Mouse (Mus musculus) CD4-positive, CD25-positive, alpha-beta regulatory T cell, adult 2 months (primary cell): ENCODE data around the gene Kcnk4.

Experiments
- DNase-seq: peaks from one replicate; pipeline ENCODE4 v3.0.0-alpha.2; 2012; ENCODE audit warnings: low read depth, low spot score

The Kcnk4 gene

DNA sequence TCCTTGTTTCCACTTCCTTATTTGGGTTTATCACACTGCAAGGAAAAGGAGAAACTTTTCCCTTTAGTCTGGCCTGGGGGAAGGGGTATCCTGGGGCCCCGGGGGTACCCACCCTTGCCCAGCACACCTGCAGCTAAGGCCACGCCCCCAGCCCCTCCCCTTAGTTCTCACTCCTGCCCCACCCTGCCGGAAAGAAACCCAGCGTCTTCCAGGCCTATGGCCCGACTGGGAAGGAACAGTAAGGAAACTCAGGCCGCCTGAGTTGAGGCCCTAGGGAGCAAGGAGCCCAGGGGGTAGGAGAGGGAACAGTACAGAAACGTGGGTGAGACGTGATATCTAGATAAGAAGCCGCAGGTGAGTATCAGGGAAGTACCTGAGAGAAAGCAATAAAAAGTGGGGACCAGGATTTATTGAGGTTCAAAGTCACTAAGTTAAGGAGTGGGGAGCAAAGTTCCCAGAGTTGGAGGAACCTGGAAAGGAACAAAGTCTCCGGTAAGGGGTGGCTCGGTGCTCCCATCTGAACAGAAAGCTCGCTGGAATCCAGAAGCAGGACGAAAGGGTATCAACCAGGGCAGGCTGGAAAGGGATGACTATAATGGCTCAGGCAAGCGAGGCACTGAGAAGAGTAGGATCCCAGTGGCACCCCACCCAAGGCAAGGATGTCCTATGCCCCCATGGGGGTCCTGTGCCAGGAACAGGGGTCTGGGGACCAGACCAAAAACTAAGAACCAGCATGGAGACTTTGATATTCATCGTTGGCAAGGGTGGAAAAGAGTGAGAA lies 34.4 kb upstream of the Kcnk4 start:
- DNase-seq = peak; percentile 47

DNA sequence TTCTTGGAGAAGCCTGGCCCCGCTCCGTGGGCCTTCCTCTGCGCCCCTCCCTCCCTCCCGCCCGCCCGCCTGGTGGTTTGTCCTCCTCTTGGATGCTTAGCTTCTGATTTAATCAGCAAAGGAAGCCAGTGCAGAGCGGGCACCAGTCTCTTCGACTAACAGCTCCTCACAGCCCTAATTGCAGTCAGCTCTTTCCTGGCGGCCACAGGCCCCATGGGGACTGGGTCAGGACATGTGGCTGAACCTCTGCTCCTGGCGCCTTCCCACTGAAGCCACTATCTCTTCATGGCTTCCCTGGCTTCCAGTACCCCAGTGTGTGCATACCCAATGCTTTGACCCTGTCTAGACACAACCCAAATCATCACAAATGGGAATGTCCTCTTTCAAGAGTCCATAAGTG lies 22.1 kb upstream of the Kcnk4 start:
- DNase-seq = no peak

GRCm38 (mm10) chr19:6955424-6955823 lies 21.1 kb upstream of the Kcnk4 start:
- DNase-seq = no peak

DNA sequence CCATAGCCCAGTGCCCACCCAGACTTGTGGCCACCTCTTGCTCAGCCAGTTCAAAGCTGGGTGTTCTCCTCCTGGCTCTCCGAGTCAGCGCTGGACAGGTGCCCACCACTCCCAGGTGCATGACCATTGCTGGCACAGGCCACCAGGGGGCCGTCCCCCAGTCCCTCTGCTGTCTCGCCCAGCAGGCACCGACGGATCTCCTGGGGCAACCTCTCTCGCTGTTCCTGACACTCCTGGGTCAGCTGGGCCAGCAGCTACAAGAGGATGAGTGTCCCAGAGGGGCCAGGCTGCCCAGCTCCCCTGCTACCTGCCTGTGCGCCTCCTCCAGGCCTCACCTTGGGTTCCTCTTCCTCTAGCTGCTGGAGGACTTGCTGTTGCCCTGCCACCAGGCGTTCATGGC lies 19.7 kb upstream of the Kcnk4 start:
- DNase-seq = peak; percentile 54

DNA sequence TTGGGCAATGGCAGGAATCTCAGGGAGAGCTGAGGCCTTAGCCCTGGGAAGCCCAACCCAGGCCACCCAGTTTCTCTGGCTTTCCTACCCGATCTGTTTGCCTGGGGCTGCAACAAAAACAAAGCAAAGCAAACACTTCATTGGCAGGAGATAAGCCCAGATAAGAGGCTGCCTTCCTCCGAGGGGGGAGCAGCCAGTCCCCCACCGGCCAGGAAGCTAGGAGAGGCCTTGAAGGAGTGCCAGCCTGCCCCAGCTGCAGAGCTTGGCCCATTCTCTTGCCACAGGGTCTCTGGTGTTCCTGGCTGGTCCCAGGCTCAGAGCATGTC lies 18.4 kb upstream of the Kcnk4 start:
- peak; percentile 42 for DNase-seq

DNA sequence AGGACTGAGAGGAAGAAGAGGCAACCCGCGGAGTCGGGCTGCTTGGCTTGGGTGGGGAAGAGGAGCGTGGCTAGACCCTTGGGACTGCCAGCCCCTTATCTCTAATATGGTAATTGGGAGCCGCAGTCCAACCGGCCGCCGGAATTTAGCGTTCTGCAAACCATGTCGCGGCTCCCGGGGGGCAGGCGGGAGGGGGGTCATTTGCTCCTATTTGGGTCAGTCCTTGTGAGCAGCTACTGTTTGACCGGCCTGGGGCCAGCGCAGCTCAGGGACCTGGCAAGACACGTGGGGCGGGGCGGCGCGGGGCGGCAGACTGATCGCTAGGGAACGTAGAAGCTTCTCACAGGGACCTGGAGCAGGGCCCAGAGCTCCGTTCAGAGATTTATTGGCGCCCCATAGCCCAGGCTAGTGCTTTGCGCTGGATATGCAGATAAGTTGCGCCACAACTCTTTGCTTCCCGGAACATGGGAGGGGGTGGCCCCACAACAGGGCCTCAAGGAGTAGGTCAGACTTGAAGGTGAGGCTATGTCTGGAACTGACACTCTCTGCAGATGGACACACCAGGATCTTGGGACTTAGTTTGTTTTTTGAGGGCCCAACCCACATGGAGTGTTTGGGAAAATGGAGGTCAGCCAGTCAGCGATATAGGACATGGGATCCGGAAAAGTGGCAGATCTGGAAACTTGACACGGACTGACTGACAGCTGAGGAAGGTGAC lies 17.8 kb upstream of the Kcnk4 start:
- peak; percentile 57 for DNase-seq

DNA sequence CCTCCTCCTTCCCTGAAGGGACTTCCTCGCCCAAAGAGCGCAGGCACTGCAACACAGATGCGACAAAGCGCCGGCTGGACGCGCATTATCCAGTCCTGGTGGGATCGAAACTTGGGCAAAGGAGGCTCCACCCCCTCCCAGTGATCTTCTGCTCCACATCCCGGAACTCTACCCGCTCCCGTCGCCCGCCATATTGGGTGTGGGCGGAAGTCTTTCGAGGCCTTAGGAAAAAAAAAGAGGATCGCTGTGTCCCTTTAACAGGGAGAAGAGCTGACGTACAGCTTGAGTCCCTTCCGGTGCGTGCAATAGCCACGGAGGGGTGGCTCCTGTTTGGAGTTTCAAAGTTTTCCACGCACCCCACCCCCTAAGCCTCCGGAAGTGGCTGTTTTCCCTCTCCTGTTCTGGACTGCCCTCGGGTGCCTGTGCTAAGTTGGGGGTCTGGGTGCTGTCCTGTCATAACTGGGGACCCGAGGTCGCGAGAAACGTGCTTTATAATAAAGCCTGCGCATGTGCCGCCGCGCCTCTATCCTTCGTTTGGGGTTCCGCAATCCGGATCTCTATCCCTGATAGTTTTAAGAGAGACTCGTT lies 17.2 kb upstream of the Kcnk4 start:
- peak; percentile 81 for DNase-seq

GRCm38 (mm10) chr19:6950613-6951153 lies 16.4 kb upstream of the Kcnk4 start:
- DNase-seq = peak; percentile 52

DNA sequence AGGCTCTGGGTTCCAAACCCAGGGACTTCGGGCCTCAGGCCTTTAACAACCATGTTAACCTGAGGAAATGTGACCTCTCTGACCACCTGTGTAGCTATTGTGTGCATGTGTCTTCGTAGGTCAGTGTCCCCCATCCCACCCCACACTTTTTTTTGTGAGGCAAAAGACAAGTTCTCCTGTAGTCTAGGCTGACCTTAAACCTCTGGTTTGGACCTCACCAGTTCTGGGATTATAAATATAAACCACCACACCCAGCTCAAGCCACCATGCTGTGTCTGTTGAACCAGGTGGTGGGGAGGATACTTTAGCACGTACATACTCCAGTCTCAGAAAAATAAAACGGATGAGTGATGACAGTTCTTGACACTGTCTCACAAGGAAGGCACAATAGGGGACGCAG lies 15.6 kb upstream of the Kcnk4 start:
- no peak for DNase-seq

GRCm38 (mm10) chr19:6949532-6949931 lies 15.2 kb upstream of the Kcnk4 start:
- DNase-seq = no peak

- no peak for DNase-seq
Measured at GRCm38 (mm10) chr19:6948186-6948585, 13.9 kb upstream of the Kcnk4 start.

- DNase-seq = no peak
Measured at GRCm38 (mm10) chr19:6947742-6948141, 13.4 kb upstream of the Kcnk4 start.

DNA sequence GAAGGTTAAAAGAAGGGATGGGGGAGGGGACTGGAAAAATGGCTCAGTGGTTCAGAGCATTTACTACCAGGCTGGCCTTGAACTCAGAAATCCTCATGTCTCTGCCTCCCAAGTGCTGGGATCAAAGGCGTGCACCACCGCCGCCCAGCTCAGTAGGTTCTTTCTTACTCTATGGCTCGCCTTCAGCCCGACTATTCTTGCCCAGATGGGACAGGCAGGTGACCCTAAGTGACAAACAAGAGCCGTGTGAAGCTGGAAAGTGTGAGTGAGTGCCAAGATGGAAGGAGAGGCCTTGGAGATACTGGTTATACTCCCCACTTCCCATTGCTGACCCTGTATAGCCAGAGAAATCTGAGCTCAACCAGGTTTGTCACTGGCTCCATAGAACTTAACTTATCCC lies 9.4 kb upstream of the Kcnk4 start:
- DNase-seq = no peak

DNA sequence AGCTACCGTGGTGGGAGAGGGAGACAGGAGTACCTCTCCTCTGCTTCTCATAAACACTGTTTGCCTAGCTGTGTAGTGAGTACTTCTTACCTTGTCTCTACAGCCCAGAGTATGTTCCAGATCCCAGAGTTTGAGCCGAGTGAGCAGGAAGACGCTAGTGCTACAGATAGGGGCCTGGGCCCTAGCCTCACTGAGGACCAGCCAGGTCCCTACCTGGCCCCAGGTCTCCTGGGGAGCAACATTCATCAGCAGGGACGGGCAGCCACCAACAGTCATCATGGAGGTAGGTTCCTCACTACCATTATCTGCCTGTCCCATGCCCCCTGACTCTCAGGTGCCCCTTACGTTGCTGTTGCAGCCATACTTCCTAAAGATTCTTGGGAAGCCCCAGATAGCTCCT lies 8.4 kb upstream of the Kcnk4 start:
- no peak for DNase-seq

- peak; percentile 91 for DNase-seq
Measured at GRCm38 (mm10) chr19:6942249-6942691, 8.0 kb upstream of the Kcnk4 start, which contains the start of gene Gpr137. TSS of gene Gpr137 (minus strand) at chr19:6942480.

- DNase-seq = peak; percentile 97
Measured at GRCm38 (mm10) chr19:6941372-6942248, 7.3 kb upstream of the Kcnk4 start, which contains the start of gene Bad. TSS of gene Bad (plus strand) at chr19:6941861.

GRCm38 (mm10) chr19:6940396-6941351 lies 6.4 kb upstream of the Kcnk4 start:
- DNase-seq = no peak

DNA sequence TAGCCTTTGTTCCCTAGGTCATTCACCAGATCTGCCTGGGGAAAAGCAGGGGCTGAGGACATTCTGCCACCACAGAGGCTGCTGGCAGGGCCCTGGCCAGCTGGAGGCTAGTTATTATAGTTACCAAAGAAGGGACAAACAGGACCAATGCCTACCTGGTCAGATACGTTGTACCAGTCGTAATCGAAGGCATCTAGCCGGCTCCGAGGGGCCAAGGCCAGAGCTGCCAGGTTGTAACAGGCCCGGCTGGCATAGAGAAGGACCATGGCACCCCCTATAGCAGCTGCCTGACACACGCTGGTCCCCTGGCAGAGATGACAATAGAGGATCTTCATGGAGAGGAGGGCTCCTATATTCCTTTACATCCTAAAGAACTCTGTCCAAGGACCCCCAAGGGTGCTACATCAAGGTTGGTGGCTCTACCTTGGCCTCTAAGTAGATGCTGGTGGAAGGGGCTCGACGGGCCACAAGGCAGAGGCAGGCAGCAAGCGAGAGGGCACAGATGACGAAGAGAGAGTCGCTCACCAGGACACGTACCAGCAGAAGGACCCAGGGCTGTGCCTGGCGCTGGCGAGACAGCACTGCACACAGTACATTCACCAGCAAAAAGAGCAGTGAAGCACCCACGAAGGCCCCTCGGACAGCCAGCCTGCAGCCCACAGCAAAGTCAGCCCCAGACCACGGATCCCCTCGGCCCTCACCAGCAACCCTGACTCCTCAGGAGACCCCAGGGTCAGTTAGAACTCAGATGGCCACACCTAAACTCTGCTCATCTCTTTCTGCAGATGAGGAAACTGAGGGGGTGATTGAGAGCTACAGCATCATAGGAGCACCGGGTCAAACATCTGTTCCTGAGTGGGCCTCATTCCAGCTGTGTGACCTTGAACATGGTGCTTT lies 5.0 kb upstream of the Kcnk4 start:
- no peak for DNase-seq
